Mouse (Mus musculus): ENCODE measurements around the gene Setd5. TPM values are rescaled to one million over a fixed set of nuclear protein-coding genes. Genes with fewer than 3 reads are reported as not detected.

The Setd5 gene
- polyA plus RNA-seq, 1 experiment = 197 TPM

DNA sequence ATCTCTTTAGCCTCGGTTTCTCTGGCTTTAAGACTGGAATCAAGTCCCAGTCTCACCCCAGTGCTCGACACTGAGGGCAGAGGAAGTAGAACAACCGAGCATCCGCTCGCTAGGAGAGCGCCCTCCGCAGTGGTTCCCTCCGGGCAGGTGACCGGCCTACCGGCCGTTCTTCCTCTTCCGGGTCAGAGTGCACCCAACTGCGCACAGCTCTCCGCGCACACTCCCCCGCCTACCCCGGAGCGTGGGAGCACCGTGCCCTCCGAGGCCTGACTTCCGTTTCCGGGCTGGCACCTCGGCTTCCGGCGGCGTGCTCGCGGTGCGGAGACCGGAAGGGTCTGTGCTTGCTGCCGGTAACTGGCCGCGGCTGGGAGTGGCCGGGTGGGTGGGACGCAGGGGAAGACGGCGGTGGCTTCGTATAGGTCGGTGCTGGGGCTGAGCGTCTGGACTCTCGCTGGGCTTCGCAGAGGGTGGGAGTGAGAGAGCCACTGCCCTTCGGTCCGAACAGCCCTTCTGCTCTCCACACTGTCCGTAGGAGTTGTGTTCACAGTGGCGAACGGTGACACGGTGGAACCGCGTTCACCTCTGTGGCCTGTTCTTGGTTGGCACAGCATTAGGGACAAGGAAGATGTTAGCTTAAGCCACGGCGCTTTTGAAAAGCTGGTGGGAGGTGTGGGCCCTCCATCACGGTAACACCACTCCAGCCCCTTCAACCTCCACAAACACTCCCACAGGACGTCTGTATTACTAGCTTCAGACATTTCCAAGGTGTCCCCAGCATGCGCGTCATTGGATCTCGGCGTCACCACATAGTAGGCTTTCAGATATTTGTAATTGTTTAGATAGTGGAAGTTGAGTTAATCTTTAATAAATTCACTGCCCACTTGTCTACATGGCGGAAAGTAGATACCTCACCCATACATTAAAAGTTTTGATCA is 30.9 kb upstream of the Setd5 start, which contains the start of gene Thumpd3:
Thumpd3 (plus strand) TSS at position 185 of the 935 bp plus-strand sequence.
- TF ChIP-seq GATA1 (IDR thresholded peaks at IDR 0.05; ENCODE audit: low read length) = no peak

DNA sequence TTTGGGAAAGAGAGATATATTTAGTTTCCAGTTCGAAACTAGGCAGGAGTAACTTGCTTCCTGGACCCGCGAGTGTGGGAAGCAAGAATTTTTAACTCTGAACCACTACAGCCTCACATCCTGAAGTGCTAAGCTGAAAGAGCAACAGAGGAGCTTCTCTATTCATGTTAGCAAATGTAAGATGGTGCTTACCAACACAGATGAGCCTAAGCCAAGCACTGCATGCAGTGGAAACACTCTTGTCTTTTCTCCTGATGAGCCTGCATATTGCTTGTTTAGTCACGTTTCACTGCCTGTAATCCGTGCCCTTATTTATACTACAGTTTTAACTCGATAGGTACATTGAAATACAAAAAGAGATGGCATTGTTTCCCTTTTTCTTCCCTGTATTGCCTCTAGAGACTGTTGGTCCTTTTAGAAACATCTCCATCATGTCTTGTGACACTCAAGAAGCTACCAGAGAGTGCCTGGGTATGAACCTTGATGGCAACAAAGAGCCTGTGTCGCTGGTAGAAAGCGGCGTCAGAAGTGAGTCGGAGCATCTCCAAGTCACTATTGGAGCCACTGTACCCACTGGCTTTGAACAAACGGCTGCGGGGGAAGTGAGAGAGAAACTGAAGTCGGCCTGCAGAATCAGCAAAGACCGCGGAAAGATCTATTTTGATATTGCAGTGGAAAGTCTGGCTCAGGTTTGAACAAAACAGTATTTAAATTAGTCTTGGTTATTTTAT is 30.0 kb upstream of the Setd5 start:
- no peak for TF ChIP-seq GATA1 (IDR thresholded peaks at IDR 0.05; ENCODE audit: low read length)

DNA sequence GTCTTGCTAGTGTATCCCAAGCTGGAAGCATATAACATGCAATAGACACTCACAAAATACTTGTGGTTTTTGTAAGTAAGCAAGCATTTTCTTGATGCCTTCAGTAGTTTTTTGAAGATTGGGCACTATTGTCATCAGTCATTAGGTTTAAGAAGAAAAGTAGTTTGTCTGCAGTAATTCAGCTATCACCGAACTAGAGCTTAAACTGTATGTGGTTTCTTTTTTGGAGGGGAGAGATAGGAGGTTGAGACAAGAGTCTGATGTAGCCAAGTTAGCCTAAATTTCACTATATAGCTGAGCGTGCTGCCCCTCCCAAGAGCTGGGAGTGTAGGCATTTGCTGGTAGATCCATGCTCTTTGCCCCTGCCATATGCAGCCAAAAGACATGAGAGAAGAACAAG is 28.8 kb upstream of the Setd5 start:
- no peak for TF ChIP-seq GATA1 (IDR thresholded peaks at IDR 0.05; ENCODE audit: low read length)

DNA sequence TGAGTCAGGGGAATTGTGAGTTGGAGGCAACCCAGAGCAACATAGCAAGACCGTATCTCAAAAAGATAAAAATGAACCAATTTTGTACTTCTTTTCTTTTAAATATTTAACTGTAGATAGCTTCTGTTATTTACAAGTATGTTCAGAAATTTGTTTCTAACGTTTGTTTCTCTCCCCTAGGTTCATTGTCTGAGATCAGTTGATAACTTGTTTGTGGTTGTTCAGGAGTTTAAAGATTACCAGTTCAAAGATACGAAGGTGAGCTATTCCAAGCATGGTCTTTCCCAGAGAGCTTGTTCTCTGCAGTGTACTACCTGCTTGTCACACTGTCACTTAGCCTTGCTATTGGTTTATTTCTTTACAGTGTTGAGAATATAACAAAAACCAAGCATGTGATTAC is 28.0 kb upstream of the Setd5 start:
- no peak for TF ChIP-seq GATA1 (IDR thresholded peaks at IDR 0.05; ENCODE audit: low read length)

DNA sequence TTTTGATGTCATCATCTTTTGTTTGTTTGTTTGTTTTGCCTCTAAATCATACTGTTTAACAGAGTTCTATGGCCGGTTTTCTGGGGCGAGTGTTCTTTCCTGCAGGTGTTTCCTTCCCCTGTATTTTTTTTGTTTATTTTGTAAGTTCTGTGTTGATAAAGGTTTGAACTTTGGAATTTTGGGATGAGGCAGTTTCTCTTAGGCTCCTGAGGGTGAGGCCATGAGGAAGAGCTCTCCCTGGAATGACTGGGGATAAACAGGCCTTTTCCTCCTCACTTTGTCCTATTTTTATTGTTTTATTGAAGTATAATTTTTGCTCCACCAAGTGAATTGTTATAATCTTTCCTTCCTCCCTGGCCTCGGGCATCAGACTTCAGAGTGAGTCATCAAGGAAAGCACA is 24.2 kb upstream of the Setd5 start:
- no peak for TF ChIP-seq GATA1 (IDR thresholded peaks at IDR 0.05; ENCODE audit: low read length)

DNA sequence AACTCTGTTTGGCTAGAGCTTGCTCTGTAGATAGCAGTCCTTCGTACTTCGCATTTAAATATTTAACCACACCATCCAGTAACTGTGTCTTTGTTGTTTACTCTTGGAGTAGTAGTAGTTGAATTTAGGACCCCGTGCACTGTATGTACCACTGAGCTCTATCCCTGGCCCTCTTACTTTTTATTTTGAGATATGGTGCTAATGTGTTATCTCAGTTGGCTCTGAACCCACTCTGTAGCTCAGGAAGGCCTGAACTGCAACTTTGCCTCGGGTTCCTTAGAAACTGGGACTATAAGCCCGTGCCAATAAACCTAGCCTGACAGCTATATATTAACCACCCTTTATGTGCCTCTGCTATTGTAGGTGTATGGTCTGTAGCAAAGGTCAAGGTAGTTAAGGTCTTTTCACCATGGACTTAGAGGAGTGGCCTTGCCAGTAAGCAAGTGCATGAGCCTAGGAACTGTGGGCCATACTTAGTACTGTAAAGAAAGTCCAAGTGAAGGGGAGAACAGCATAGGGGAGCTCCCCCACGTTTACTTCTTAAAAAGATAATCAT is 22.5 kb upstream of the Setd5 start:
- TF ChIP-seq GATA1 (IDR thresholded peaks at IDR 0.05; ENCODE audit: low read length) = no peak

DNA sequence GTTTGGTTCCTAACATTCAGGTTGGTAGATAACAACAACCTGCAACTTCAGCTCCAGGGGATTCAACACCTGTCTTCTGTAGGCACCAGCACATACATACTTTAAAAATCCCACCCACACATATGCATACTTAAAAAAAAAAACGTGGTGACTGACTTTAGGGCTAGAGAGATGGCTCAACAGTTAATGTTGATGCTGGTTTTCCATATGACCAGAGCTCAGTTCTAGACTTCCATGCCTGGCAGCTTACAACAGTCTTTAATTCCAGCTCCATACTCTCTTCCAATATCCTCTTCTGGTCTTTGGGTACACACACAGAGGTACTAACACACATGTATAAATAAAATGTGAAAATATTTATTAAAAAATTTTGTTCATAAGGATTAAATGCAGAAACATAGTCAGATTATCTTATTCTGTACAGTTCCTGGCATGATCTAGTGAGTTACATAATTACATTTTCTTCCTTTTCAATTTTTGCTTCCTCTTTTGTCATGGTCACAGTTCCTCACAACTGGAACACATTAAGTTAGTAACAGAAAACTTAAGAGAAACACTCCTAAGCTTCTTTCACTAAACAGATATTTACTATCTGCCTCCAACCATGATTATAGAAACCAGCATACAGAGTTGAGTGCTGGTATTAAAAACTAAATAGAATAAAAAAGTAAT is 16.1 kb upstream of the Setd5 start:
- no peak for TF ChIP-seq GATA1 (IDR thresholded peaks at IDR 0.05; ENCODE audit: low read length)

DNA sequence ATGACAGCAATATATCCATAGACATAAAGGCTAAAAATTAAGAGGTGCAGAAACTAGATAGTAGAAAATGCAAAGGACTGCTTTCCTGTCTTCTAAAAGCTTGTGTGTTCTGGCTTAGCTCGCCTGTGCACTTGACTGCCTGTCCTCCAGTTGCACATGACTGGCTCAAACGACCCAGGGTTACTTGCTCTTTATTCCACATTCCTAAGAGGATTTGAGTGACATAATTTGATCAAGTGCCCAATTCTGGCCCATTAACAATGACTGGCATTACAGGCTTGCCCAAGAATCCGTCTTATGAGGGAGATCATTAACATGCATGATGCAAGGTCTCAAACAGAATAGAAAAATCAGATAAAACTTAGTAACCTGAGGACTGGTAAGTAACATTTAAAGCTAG is 14.9 kb upstream of the Setd5 start:
- TF ChIP-seq GATA1 (IDR thresholded peaks at IDR 0.05; ENCODE audit: low read length) = no peak

DNA sequence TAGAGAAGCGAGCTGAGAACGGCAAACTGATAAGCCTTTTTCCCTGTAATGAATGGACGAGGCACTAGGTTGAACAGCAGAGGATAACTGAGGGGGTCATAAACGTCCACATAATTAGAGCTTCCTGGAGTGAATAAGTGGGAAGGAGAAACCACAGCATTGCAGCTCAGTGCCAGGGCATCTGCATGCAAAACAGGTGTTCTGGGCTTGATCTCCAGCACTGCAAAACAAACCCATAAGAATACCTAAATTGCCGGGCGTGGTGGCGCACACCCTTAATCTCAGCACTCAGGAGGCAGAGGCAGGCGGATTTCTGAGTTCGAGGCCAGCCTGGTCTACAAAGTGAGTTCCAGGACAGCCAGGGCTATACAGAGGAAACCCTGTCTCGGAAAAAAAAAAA is 13.8 kb upstream of the Setd5 start:
- TF ChIP-seq GATA1 (IDR thresholded peaks at IDR 0.05; ENCODE audit: low read length) = no peak

DNA sequence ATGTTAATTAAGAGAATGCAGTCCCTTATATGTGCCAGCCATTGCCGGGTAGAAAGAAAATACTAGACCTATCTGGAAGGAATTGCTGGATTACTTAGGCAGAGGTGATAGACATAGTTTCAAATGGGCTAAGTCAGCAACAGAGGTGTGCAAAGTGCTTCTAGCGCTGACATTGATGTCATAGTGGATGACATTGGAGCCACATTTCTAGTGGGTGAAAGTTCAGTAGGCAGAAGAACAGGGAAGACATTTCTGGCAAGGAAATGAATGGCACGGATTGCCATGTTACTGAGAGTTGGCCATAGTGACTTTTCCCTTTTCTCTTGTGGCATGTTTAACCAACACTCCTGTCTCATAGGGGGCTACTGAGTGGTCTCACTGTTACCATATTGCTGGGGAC is 12.0 kb upstream of the Setd5 start:
- no peak for TF ChIP-seq GATA1 (IDR thresholded peaks at IDR 0.05; ENCODE audit: low read length)

DNA sequence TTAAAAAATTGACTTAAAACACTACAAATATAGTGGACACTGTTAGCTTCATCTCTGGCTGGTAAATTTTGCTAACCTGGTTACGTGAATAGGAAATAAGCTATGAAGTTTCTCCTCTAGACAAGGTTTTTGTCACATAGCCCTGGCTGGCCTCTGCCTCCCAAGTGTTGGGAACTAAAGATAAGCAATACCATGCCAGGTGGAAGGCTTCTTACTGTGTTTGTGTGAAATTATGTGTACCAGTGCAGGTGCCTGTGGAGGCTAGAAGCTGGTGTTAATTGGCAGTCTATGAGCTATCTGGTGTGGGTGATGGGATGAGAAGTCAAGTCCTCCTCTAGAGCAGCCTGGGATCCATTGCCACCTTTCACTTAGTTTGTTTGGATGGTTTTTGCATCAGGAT is 8.0 kb upstream of the Setd5 start:
- TF ChIP-seq GATA1 (IDR thresholded peaks at IDR 0.05; ENCODE audit: low read length) = no peak

DNA sequence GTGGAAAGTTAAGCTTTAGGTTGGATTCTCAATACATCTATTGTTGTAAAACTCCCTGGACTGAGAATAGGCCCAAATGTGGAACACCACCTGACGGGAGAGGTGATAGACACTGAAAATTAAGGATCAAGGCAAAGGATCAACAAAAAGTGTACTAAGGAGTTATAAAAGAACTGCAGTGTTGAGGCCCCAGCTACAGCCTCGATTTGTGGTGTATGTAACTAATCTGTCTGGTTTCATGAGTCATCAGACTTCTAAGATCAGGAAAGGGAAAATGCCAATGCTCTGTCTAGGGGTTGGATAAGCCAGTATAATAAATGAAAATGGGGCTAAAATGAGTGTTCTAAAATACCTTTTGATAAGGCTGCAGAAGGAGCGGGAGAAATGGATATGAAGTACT is 1.9 kb upstream of the Setd5 start:
- TF ChIP-seq GATA1 (IDR thresholded peaks at IDR 0.05; ENCODE audit: low read length) = no peak

DNA sequence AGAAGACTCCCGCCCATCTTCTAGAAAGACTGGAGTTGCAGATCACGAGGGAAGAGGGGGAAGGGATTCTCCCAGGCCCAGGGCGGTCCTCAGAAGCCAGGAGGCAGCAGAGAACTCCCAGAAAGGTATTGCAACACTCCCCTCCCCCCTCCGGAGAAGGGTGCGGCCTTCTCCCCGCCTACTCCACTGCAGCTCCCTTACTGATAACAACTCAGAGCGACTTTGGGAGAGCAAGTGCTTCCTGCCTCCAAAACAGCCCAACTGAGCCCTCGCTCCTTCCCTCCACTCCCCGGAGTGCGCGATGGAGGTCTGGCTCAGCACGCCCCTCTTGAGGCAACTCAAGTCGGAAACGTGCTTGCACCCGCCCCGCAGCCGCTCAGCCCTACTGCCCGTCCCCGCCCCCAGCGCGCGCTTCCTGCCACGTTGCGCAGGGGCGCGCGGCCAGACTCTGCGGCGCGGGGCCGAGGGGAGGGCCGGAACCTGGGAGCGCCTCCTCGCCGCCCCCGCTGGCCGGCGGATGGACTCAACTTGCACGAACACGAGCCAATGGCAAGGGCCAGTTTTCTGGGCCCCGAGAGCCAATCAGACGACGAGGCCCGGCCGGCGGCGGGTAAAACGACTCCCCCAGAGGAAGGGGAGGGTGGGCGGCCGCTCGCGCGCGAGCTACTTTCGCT is 1.0 kb upstream of the Setd5 start:
- TF ChIP-seq GATA1 (IDR thresholded peaks at IDR 0.05; ENCODE audit: low read length) = no peak

DNA sequence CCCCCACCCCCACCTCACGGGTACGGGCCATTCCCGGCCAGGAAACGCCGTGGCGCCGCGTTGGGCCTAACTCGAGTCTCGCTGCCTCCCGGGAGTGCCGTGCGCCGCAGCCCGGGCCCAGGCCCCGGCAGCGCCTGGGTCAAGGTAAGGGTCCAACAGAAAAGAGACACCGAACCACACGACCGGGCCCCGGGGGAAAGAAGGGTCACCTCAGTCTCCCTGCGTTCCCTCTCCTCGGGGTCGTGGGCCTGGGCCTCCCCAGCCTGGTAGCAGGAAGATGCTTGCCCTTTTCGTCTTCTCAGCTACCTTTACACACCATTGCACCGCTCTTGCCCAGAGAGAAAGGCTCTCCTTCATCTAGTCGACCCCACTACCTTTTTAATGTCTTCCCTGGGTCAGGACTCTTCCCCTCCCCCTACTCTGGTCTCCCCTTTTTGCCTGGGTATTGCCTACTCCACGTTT is 435 bp downstream of the Setd5 start:
- no peak for TF ChIP-seq GATA1 (IDR thresholded peaks at IDR 0.05; ENCODE audit: low read length)
